Mouse (Mus musculus) frontal cortex, adult 2 months (tissue): ENCODE results near the gene Erp29. TPM values are rescaled to one million over a fixed set of nuclear protein-coding genes. Genes with fewer than 3 reads are reported as not detected.
"Not testable (repeated sequence)": the region's sequence is repeated elsewhere in the genome, so short reads cannot be mapped to it uniquely, and the experiment has no call there.

Source experiments
- DNase-seq, 2 experiments: peaks; one replicate each; pipeline ENCODE4 v3.0.0; 2022; ENCODE audit warnings: low spot score in 1 of 2; ENCODE audit errors: extremely low spot score in 1 of 2
- polyA plus RNA-seq: library from polyadenylated mRNA; depleted of rRNA; stranded (reverse); fragments of >200 nt; gene quantifications from 2 replicates; pipeline ENCODE4 v1.2.3, GENCODE M21; 2012; rRNA removed

Gene Erp29
- polyA plus RNA-seq: 93.6 and 116 TPM in 2 replicates

GRCm38 (mm10) chr5:121452026-121452869, at the start of gene Erp29:
Gene Erp29, minus strand, starts transcription at chr5:121452506.
- peak; percentile 95 to 98 for DNase-seq

GRCm38 (mm10) chr5:121501424-121501996, 49.2 kb upstream of the Erp29 start:
- DNase-seq: not testable (repeated sequence)

GRCm38 (mm10) chr5:121500719-121501118, 48.4 kb upstream of the Erp29 start:
- no peak for DNase-seq

GRCm38 (mm10) chr5:121493305-121493704, 41.0 kb upstream of the Erp29 start:
- peak; percentile 71 to 87 for DNase-seq

GRCm38 (mm10) chr5:121484801-121485200, 32.5 kb upstream of the Erp29 start:
- DNase-seq: no peak

- peak in 1 of 2 experiments; percentile 87 for DNase-seq
Observed at GRCm38 (mm10) chr5:121477680-121478079, 25.4 kb upstream of the Erp29 start.

- no peak for DNase-seq
Observed at GRCm38 (mm10) chr5:121476040-121476439, 23.7 kb upstream of the Erp29 start.

GRCm38 (mm10) chr5:121474610-121475009, 22.3 kb upstream of the Erp29 start:
- DNase-seq: no peak

- DNase-seq: no peak
Observed at GRCm38 (mm10) chr5:121472411-121472810, 20.1 kb upstream of the Erp29 start.

GRCm38 (mm10) chr5:121469566-121469965, 17.3 kb upstream of the Erp29 start:
- DNase-seq: no peak

- no peak for DNase-seq
Observed at GRCm38 (mm10) chr5:121463601-121464250, 11.4 kb upstream of the Erp29 start.

GRCm38 (mm10) chr5:121462967-121463366, 10.7 kb upstream of the Erp29 start:
- no peak for DNase-seq

- DNase-seq: no peak
Observed at GRCm38 (mm10) chr5:121462171-121462502, 9.8 kb upstream of the Erp29 start.

- no peak for DNase-seq
Observed at GRCm38 (mm10) chr5:121461339-121462170, 9.2 kb upstream of the Erp29 start.

- no peak for DNase-seq
Observed at GRCm38 (mm10) chr5:121455510-121456265, 3.4 kb upstream of the Erp29 start.

- DNase-seq: no peak
Observed at GRCm38 (mm10) chr5:121454503-121454782, 2.1 kb upstream of the Erp29 start.

- no peak for DNase-seq
Observed at GRCm38 (mm10) chr5:121453743-121454502, 1.6 kb upstream of the Erp29 start.

GRCm38 (mm10) chr5:121452906-121453305, 600 bp upstream of the Erp29 start:
- DNase-seq: no peak

- DNase-seq: no peak
Observed at GRCm38 (mm10) chr5:121451644-121452025, 671 bp downstream of the Erp29 start, which contains the start of gene Tmem116. Gene Tmem116, plus strand, starts transcription at chr5:121451893.
